Mouse (Mus musculus): ENCODE results near the gene Tars2. TPM values are rescaled to one million over a fixed set of nuclear protein-coding genes. Genes with fewer than 3 reads are reported as not detected.
"Not testable (repeated sequence)": the region's sequence is repeated elsewhere in the genome, so short reads cannot be mapped to it uniquely, and the experiment has no call there.

The Tars2 gene
- polyA plus RNA-seq, 1 experiment from 2014 or later, result 62.6 TPM

DNA sequence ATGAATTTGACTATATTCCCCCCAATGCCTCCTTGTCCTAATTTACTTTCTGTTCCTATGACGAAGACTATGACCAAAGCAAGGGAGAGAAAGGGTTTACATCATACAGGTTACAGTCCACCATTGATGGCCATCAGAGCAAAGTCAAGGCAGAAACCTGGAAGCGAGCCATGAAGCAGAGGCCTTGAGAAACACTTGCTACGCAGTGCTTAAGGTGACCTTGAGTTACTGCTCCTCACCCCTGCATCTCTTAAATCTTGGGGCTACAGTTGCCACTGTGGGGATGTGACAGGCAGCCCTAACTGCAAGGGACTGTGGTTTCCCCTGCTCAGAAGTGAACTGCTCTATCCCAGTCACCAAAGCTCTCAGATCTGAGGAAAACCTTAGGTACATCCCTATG, 56.7 kb downstream of the Tars2 start:
- Histone ChIP-seq H3K27me3 (ENCODE audit: insufficient read depth, poor library complexity, severe bottlenecking) (no peaks in the 10 kb centered on the region), H3K36me3 (no peaks in the 10 kb centered on the region), H3K4me3 (no peak overlapping the region), H3K4me1 (peaks cover 26% of the 10 kb centered on the region), H3K9me3 (no peaks in the 10 kb centered on the region), H3K27ac (no peak overlapping the region)
- 94% methylated on average over 3 of the region's 3 CpGs for WGBS
- DNase-seq (ENCODE audit: low spot score), result no peak

DNA sequence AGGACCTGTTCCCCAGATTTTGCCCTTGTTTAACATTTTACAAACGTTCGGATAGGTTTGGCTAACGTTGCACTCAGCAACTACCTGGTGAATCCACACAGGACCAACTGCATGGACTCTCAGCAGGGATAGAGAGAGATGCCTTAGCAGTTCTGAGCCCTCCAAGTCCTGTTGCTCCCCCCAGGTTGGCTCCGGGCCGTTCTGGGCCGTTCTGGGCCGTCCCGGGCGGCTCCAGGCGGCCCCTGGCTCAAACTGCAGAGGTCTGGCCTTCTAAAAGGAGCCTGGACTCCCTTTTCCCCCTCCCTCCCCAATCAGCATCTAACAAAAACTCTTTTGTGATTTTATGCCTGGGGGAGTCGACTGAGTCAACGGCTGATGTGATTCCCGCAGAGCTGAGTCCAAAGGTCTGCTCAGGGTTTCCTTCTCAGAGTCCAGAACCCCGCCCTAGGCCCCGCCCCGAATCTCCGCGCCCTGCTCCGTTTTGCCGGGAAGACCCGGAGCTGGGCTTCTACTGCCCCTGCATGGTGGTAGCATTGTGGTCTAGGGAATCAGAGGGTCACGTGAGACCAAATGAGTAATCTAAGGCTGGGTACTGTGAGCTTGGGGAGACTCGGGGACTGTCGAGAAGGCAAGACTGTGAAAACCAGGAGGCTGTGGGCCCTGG, 58.0 kb downstream of the Tars2 start:
- Histone ChIP-seq H3K36me3 (no peaks in the 10 kb centered on the region), H3K27me3 (ENCODE audit: insufficient read depth, poor library complexity, severe bottlenecking) (no peaks in the 10 kb centered on the region), H3K4me3 (peak overlapping the region; percentile 54), H3K4me1 (peaks cover 26% of the 10 kb centered on the region), H3K9me3 (no peaks in the 10 kb centered on the region), H3K27ac (peak overlapping the region; percentile 90)
- WGBS, result 7% methylated on average over 24 of the region's 24 CpGs
- DNase-seq (ENCODE audit: low spot score), result peak; percentile 94

DNA sequence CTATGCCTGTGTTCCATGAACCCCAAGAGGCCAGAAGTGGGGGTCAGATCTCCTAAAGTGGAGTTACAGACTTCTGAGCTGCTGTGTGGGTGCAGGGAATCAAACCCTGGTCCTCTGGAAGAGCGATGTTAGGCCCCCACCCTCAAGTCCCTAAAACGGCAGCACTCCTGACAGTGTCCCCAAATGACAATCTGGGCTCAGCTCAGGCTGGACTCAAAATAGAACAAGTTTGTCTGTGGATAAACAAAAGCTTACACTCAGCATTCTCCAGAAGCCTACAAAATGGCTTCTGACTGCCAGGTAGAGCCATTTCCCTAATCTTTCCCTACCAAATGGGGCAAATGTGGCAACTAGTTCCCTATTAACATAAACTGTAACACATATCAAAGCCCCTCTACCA, 58.9 kb downstream of the Tars2 start:
- DNase-seq (ENCODE audit: low spot score), result no peak
- peaks cover 34% of the 10 kb centered on the region for H3K4me1 ChIP-seq
- no peaks in the 10 kb centered on the region for H3K36me3 ChIP-seq
- no peaks in the 10 kb centered on the region for H3K27me3 ChIP-seq (ENCODE audit: insufficient read depth, poor library complexity, severe bottlenecking)
- H3K9me3 ChIP-seq, result no peaks in the 10 kb centered on the region
- no peak overlapping the region for H3K4me3 ChIP-seq
- 60% methylated on average over 2 of the region's 2 CpGs for WGBS
- H3K27ac ChIP-seq, result peak overlapping the region; percentile 90

DNA sequence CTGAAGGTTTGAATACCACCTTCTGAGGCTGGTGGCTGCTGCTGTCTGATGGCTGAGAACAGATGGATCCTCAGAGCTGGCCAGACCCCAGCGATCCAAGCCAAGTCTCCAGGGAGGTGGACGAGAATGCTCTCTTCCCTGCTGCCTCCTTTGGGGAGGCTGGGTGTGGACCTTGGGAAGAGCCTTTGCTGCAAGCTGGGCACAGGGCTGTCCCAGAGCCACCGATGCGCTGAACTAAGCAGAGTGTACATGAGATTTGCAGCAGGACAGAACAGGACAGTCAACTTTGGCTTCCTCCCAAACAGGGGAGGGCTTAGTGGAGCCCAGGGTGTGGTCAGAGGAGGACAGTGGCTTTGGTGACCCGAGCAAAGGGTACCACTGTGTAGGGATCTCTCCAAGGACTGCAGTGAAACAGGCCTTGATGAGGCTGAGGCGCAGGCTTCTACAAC, 59.7 kb downstream of the Tars2 start:
- no peaks in the 10 kb centered on the region for H3K9me3 ChIP-seq
- no peak for DNase-seq (ENCODE audit: low spot score)
- WGBS, result 64% methylated on average over 6 of the region's 6 CpGs
- H3K27me3 ChIP-seq (ENCODE audit: insufficient read depth, poor library complexity, severe bottlenecking), result no peaks in the 10 kb centered on the region
- peaks cover 42% of the 10 kb centered on the region for H3K4me1 ChIP-seq
- H3K4me3 ChIP-seq, result no peak overlapping the region
- H3K27ac ChIP-seq, result peak overlapping the region; percentile 57; the same call in 1 of the 2 replicates
- H3K36me3 ChIP-seq, result no peaks in the 10 kb centered on the region

DNA sequence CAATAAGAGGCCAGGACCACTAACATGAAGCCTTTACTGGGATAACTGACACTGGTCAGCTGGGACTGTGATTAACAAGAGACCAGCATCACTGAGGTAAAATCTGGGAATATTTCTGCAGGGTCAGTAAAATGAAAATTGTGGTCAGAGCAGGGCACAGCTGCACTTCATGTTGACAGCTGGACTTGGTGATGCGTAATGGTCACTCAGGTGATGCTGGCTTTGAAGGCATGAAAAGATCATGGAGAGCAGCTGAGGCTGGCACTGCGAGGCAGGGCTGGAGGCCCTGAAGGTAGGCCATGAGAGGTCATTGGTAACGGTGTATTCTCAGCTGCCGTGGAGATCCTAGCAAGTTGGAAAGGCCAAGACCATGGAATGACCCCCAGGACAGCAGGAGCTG, 61.7 kb downstream of the Tars2 start:
- Histone ChIP-seq H3K36me3 (no peaks in the 10 kb centered on the region), H3K4me1 (peaks cover 60% of the 10 kb centered on the region), H3K27ac (no peak overlapping the region), H3K4me3 (no peak overlapping the region), H3K9me3 (no peaks in the 10 kb centered on the region), H3K27me3 (ENCODE audit: insufficient read depth, poor library complexity, severe bottlenecking) (no peaks in the 10 kb centered on the region)
- 92% methylated on average over 4 of the region's 4 CpGs for WGBS
- no peak for DNase-seq (ENCODE audit: low spot score)

DNA sequence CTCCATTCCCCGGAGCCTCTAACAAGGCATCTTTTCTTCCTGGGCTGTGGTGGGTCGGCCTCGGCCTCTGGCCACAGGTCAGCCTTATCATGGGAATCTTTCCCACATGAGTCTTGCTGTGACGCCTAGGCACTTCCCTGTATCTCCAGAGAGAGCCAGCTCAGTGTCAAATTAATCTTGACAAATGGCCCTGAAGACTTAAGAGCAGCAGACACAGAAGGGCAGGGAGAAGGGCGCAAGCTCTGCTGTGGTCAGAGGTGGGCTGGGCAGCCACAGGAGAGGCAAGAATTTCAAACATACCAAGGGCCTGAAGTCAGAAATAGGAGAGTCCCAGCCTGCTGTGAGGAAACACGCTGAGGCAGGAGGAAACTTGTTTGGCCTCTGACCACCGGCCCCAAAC, 63.6 kb downstream of the Tars2 start:
- WGBS, result 3% methylated on average over 7 of the region's 7 CpGs
- H3K36me3 ChIP-seq, result no peaks in the 10 kb centered on the region
- peaks cover 62% of the 10 kb centered on the region for H3K4me1 ChIP-seq
- H3K4me3 ChIP-seq, result peak overlapping the region; percentile 22; the same call in 1 of the 2 replicates
- no peaks in the 10 kb centered on the region for H3K27me3 ChIP-seq (ENCODE audit: insufficient read depth, poor library complexity, severe bottlenecking)
- peak overlapping the region; percentile 83 for H3K27ac ChIP-seq
- no peak for DNase-seq (ENCODE audit: low spot score)
- H3K9me3 ChIP-seq, result no peaks in the 10 kb centered on the region

DNA sequence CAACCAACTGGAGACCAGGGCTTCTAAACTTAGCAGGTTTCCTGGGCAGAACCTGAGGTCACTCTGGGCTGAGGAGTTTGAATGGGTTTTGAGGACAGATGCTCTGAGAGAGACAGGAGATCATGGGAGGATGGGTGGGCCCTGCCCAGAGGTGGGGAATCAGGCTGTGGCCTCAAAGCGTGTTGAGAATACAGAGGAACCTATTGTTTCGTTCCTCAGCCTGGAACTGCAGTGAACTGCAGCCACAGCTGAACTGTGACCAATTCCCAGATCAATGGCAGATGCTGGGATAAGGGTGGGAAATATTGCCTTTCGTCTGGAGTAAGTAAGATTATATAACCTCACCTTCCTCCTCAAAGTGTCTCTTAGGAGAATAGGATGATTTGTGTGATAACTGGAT, 64.2 kb downstream of the Tars2 start:
- Histone ChIP-seq H3K4me3 (no peak overlapping the region), H3K27ac (peak overlapping the region; percentile 83), H3K36me3 (no peaks in the 10 kb centered on the region), H3K9me3 (no peaks in the 10 kb centered on the region), H3K4me1 (peaks cover 58% of the 10 kb centered on the region), H3K27me3 (ENCODE audit: insufficient read depth, poor library complexity, severe bottlenecking) (no peaks in the 10 kb centered on the region)
- no peak for DNase-seq (ENCODE audit: low spot score)
- WGBS, result 20% methylated on average over 3 of the region's 3 CpGs

DNA sequence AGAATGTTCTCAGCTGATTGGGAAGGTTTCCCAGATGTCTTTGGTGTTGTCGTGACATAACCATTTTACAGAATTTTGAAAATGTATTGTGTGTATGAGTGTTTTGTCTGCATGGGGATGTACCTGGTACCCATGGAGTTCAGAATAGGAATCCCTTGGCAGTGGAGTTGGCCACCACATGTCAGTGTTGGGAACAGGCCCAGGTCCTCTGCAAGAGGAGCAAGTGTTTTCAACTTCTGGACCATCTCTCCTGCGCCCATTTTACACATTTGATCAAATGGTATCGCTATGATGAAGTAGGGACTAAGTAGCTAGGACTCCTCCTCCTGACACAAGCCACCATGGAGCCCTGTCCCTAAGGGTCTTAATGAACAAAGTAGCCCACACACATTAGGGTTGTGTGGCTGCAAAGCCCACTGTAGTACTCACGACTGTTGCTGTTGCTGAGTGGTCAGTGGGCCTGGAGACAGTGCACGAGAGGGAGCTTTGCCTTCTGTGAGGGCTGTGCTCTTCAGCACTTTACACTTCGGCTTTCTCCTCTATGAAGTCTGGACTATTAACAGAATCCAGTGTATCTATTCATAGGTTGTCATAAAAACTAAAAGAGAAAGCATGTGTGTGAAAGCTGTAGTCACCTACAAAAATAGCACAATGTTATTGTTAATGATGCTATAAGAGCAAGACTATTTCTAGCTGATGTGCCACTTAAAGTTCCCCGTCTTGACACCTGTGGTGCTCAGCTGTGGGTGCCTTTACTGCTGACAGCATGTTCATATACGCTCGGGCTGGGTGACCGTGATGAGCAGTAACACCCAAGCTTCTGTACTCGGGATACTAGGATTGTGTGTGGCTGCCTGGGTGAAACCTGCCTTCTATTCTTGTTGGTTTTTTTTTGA, 65.0 kb downstream of the Tars2 start:
- WGBS, result 62% methylated on average over 11 of the region's 11 CpGs
- Histone ChIP-seq H3K36me3 (no peaks in the 10 kb centered on the region), H3K9me3 (no peaks in the 10 kb centered on the region), H3K4me1 (peaks cover 57% of the 10 kb centered on the region), H3K27ac (peak overlapping the region; percentile 83), H3K27me3 (ENCODE audit: insufficient read depth, poor library complexity, severe bottlenecking) (no peaks in the 10 kb centered on the region), H3K4me3 (no peak overlapping the region)
- no peak for DNase-seq (ENCODE audit: low spot score)

DNA sequence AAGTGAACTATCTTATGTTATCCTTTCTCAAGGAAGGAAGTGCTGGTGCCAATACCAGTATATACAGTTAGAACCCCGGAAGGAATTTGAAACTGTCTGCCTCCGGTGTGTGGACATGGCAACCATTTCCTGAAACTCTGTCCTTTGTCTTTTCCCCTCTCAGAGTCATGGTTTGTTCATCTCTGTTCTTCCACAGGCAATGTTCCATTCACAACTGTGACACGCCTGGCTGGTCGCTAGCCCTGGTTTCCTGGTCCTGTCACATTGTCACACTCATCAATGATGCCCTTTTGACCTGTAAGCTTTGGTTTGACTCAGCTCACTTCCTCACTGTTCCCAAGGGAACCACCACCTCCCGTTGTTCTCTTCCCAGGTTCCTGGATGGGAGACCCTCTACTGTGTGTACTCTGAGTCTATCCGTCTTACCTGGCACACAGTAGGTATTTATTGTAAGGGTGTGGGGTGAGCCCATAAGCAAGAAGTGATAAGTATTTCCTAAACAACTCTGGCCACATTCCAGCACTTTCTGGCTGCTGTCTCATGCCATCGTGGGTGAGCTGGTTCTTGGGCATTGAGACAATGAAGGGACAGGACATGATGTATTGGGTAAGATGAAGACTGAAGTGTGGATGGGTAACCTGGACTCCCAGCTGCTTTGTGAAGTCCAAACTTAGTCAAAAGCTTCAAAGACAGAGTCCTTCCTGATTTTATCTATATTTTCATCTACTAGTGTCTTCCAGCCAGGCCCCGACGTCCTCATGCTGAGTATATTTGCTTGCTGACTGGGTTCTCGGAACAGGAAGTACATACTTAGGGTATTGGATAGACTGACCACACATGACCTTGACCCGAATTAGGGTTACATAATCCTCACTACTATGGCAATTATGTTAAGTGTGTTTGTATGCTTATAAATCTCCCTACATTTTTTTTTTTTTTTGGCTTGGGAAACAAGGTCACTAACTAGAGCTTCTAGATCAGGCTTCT, 65.9 kb downstream of the Tars2 start:
- 46% methylated on average over 11 of the region's 11 CpGs for WGBS
- Histone ChIP-seq H3K4me3 (no peak overlapping the region), H3K27ac (peak overlapping the region; percentile 83), H3K27me3 (ENCODE audit: insufficient read depth, poor library complexity, severe bottlenecking) (no peaks in the 10 kb centered on the region), H3K9me3 (no peaks in the 10 kb centered on the region), H3K4me1 (peaks cover 61% of the 10 kb centered on the region), H3K36me3 (no peaks in the 10 kb centered on the region)
- DNase-seq (ENCODE audit: low spot score), result no peak

DNA sequence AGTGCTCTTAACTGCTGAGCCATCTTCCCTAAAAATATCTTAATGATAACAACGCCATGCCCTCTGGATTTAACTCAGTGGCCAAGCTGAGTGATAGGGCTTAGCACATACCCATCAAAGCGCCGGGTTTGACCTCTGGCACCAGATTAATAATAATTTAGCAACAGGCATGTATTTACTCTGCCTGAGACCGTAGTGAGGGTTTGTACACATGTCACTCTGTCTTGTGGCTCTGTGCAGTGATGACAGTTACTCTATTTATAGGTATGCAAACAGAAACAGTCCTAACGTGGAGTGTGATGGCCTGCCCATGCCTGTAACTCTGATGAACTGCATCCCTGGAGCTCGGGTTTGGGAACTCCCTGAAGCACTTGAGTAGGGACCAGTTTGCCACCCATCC, 67.3 kb downstream of the Tars2 start:
- Histone ChIP-seq H3K4me3 (no peak overlapping the region), H3K27me3 (ENCODE audit: insufficient read depth, poor library complexity, severe bottlenecking) (no peaks in the 10 kb centered on the region), H3K27ac (peak overlapping the region; percentile 83), H3K36me3 (no peaks in the 10 kb centered on the region), H3K4me1 (peaks cover 73% of the 10 kb centered on the region), H3K9me3 (no peaks in the 10 kb centered on the region)
- WGBS, result 36% methylated on average over 6 of the region's 6 CpGs
- DNase-seq (ENCODE audit: low spot score), result no peak

DNA sequence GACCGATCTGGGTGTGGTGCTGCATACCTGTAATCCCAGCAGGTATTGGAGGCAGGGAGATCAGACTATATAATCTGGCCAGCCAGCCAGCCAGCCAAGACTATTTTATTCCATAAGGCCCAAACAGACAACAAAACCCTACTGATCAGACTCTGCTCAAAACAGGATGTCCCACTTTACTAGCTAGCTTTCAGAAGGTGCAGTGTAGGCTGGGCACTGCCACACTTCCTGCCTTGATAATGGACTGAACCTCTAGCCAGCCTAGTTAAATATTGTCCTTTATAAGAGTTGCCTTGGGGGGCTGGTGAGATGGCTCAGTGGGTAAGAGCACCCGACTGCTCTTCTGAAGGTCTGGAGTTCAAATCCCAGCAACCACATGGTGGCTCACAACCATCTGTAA, 69.5 kb downstream of the Tars2 start:
- peaks cover 81% of the 10 kb centered on the region for H3K4me1 ChIP-seq
- peak overlapping the region; percentile 89 for H3K27ac ChIP-seq
- H3K36me3 ChIP-seq; H3K27me3 ChIP-seq (ENCODE audit: insufficient read depth, poor library complexity, severe bottlenecking); H3K4me3 ChIP-seq; H3K9me3 ChIP-seq; DNase-seq (ENCODE audit: low spot score): not testable (repeated sequence)
- WGBS, result 86% methylated on average over 2 of the region's 2 CpGs
